Mouse (Mus musculus): ENCODE measurements around the gene Enam. TPM values are rescaled to one million over a fixed set of nuclear protein-coding genes. Genes with fewer than 3 reads are reported as not detected.
"Not testable (repeated sequence)": the region's sequence is repeated elsewhere in the genome, so short reads cannot be mapped to it uniquely, and the experiment has no call there.

The Enam gene
- polyA plus RNA-seq, 1 experiment from 2014 or later, result not detected

GRCm38 (mm10) chr5:88519232-88519631 lies 31.5 kb downstream of the Enam start:
- Histone ChIP-seq H3K4me3 (ENCODE audit: low read depth, low read length) (no peak overlapping the region), H3K4me2 (ENCODE audit: low read depth) (no peak overlapping the region), H3K27ac (ENCODE audit: low read depth, low read length) (no peak overlapping the region), H3K9me3 (ENCODE audit: control insufficient read depth, low read length) (no peaks in the 10 kb centered on the region), H3K27me3 (ENCODE audit: control insufficient read depth, insufficient read depth, low read length) (no peaks in the 10 kb centered on the region), H3K36me3 (ENCODE audit: control insufficient read depth, insufficient read depth, low read length) (no peaks in the 10 kb centered on the region), H3K4me1 (ENCODE audit: control insufficient read depth, insufficient read depth, low read length) (no peaks in the 10 kb centered on the region), H3K9ac (ENCODE audit: low read length) (no peak overlapping the region)
- DNase-seq (ENCODE audit: low spot score), result peak; percentile 14
- ATAC-seq (ENCODE audit: insufficient read depth, low FRiP score, low TSS enrichment), result no peak; the same call in 1 of the 2 replicates
- 9% methylated on average over 2 of the region's 2 CpGs for WGBS

- H3K36me3 ChIP-seq (ENCODE audit: control insufficient read depth, insufficient read depth, low read length), result no peaks in the 10 kb centered on the region
These were observed 39.9 kb downstream of the Enam start, which contains the start of gene Jchain for GRCm38 (mm10) chr5:88527657-88528056. TSS of gene Jchain (minus strand) at chr5:88527891.

GRCm38 (mm10) chr5:88530908-88531307 lies 43.1 kb downstream of the Enam start:
- no peaks in the 10 kb centered on the region for H3K36me3 ChIP-seq (ENCODE audit: control insufficient read depth, insufficient read depth, low read length)
- no peak overlapping the region for H3K4me3 ChIP-seq (ENCODE audit: low read depth, low read length)
- no peaks in the 10 kb centered on the region for H3K9me3 ChIP-seq (ENCODE audit: control insufficient read depth, low read length)
- no peak for DNase-seq (ENCODE audit: low spot score)
- ATAC-seq (ENCODE audit: insufficient read depth, low FRiP score, low TSS enrichment), result no peak
- no peak overlapping the region for H3K4me2 ChIP-seq (ENCODE audit: low read depth)
- no peak overlapping the region for H3K27ac ChIP-seq (ENCODE audit: low read depth, low read length)
- no peaks in the 10 kb centered on the region for H3K4me1 ChIP-seq (ENCODE audit: control insufficient read depth, insufficient read depth, low read length)
- WGBS, result 60% methylated on average over 1 of the region's 1 CpGs
- no peaks in the 10 kb centered on the region for H3K27me3 ChIP-seq (ENCODE audit: control insufficient read depth, insufficient read depth, low read length)
- no peak overlapping the region for H3K9ac ChIP-seq (ENCODE audit: low read length)

More at GRCm38 (mm10) chr5:88527657-88528056, 39.9 kb downstream of the Enam start, which contains the start of gene Jchain:
- H3K4me1 ChIP-seq (ENCODE audit: control insufficient read depth, insufficient read depth, low read length), result no peaks in the 10 kb centered on the region
- no peak within 1 kb of the TSS for H3K9ac ChIP-seq (ENCODE audit: low read length)
- DNase-seq (ENCODE audit: low spot score), result no peak
- H3K4me2 ChIP-seq (ENCODE audit: low read depth), result no peak within 1 kb of the TSS
- no peak within 1 kb of the TSS for H3K27ac ChIP-seq (ENCODE audit: low read depth, low read length)
- no peak for ATAC-seq (ENCODE audit: insufficient read depth, low FRiP score, low TSS enrichment)
- no peaks in the 10 kb centered on the region for H3K9me3 ChIP-seq (ENCODE audit: control insufficient read depth, low read length)
- H3K4me3 ChIP-seq (ENCODE audit: low read depth, low read length), result no peak within 1 kb of the TSS
- H3K27me3 ChIP-seq (ENCODE audit: control insufficient read depth, insufficient read depth, low read length), result no peaks in the 10 kb centered on the region
- 90% methylated on average over 3 of the region's 3 CpGs for WGBS

GRCm38 (mm10) chr5:88534697-88535096 lies 46.9 kb downstream of the Enam start:
- Histone ChIP-seq H3K9me3 (ENCODE audit: control insufficient read depth, low read length) (no peaks in the 10 kb centered on the region), H3K27me3 (ENCODE audit: control insufficient read depth, insufficient read depth, low read length) (no peaks in the 10 kb centered on the region), H3K9ac (ENCODE audit: low read length) (no peak overlapping the region), H3K4me1 (ENCODE audit: control insufficient read depth, insufficient read depth, low read length) (no peaks in the 10 kb centered on the region), H3K4me2 (ENCODE audit: low read depth) (no peak overlapping the region), H3K27ac (ENCODE audit: low read depth, low read length) (no peak overlapping the region), H3K4me3 (ENCODE audit: low read depth, low read length) (no peak overlapping the region), H3K36me3 (ENCODE audit: control insufficient read depth, insufficient read depth, low read length) (no peaks in the 10 kb centered on the region)
- ATAC-seq (ENCODE audit: insufficient read depth, low FRiP score, low TSS enrichment) (no peak), DNase-seq (ENCODE audit: low spot score) (no peak)
- WGBS, result 73% methylated on average over 3 of the region's 3 CpGs

GRCm38 (mm10) chr5:88540845-88541244 lies 53.1 kb downstream of the Enam start:
- H3K4me1 ChIP-seq (ENCODE audit: control insufficient read depth, insufficient read depth, low read length), result no peaks in the 10 kb centered on the region
- no peak overlapping the region for H3K9ac ChIP-seq (ENCODE audit: low read length)
- DNase-seq (ENCODE audit: low spot score) (no peak), ATAC-seq (ENCODE audit: insufficient read depth, low FRiP score, low TSS enrichment) (no peak)
- H3K27me3 ChIP-seq (ENCODE audit: control insufficient read depth, insufficient read depth, low read length), result no peaks in the 10 kb centered on the region
- H3K36me3 ChIP-seq (ENCODE audit: control insufficient read depth, insufficient read depth, low read length), result no peaks in the 10 kb centered on the region
- no peak overlapping the region for H3K4me3 ChIP-seq (ENCODE audit: low read depth, low read length)
- no peak overlapping the region for H3K4me2 ChIP-seq (ENCODE audit: low read depth)
- no peaks in the 10 kb centered on the region for H3K9me3 ChIP-seq (ENCODE audit: control insufficient read depth, low read length)
- no peak overlapping the region for H3K27ac ChIP-seq (ENCODE audit: low read depth, low read length)

GRCm38 (mm10) chr5:88542651-88543282 lies 55.0 kb downstream of the Enam start:
- no peaks in the 10 kb centered on the region for H3K27me3 ChIP-seq (ENCODE audit: control insufficient read depth, insufficient read depth, low read length)
- no peak overlapping the region for H3K27ac ChIP-seq (ENCODE audit: low read depth, low read length)
- H3K4me3 ChIP-seq (ENCODE audit: low read depth, low read length), result no peak overlapping the region
- 67% methylated on average over 5 of the region's 5 CpGs for WGBS
- no peaks in the 10 kb centered on the region for H3K36me3 ChIP-seq (ENCODE audit: control insufficient read depth, insufficient read depth, low read length)
- no peaks in the 10 kb centered on the region for H3K9me3 ChIP-seq (ENCODE audit: control insufficient read depth, low read length)
- no peaks in the 10 kb centered on the region for H3K4me1 ChIP-seq (ENCODE audit: control insufficient read depth, insufficient read depth, low read length)
- DNase-seq (ENCODE audit: low spot score), result peak; percentile 19
- H3K4me2 ChIP-seq (ENCODE audit: low read depth), result no peak overlapping the region
- no peak for ATAC-seq (ENCODE audit: insufficient read depth, low FRiP score, low TSS enrichment)
- H3K9ac ChIP-seq (ENCODE audit: low read length), result no peak overlapping the region

- H3K9ac ChIP-seq (ENCODE audit: low read length); DNase-seq (ENCODE audit: low spot score); H3K36me3 ChIP-seq (ENCODE audit: control insufficient read depth, insufficient read depth, low read length); ATAC-seq (ENCODE audit: insufficient read depth, low FRiP score, low TSS enrichment); H3K9me3 ChIP-seq (ENCODE audit: control insufficient read depth, low read length); H3K4me3 ChIP-seq (ENCODE audit: low read depth, low read length); H3K27ac ChIP-seq (ENCODE audit: low read depth, low read length); H3K4me2 ChIP-seq (ENCODE audit: low read depth); H3K27me3 ChIP-seq (ENCODE audit: control insufficient read depth, insufficient read depth, low read length); H3K4me1 ChIP-seq (ENCODE audit: control insufficient read depth, insufficient read depth, low read length): not testable (repeated sequence)
- 86% methylated on average over 1 of the region's 1 CpGs for WGBS
These were observed 56.6 kb downstream of the Enam start for GRCm38 (mm10) chr5:88544411-88544810.

- no peaks in the 10 kb centered on the region for H3K9me3 ChIP-seq (ENCODE audit: control insufficient read depth, low read length)
- no peak overlapping the region for H3K4me2 ChIP-seq (ENCODE audit: low read depth)
- H3K36me3 ChIP-seq (ENCODE audit: control insufficient read depth, insufficient read depth, low read length), result no peaks in the 10 kb centered on the region
- no peak overlapping the region for H3K4me3 ChIP-seq (ENCODE audit: low read depth, low read length)
- no peak overlapping the region for H3K27ac ChIP-seq (ENCODE audit: low read depth, low read length)
- DNase-seq (ENCODE audit: low spot score) (no peak), ATAC-seq (ENCODE audit: insufficient read depth, low FRiP score, low TSS enrichment) (no peak)
- H3K27me3 ChIP-seq (ENCODE audit: control insufficient read depth, insufficient read depth, low read length), result no peaks in the 10 kb centered on the region
- WGBS, result 93% methylated on average over 7 of the region's 7 CpGs
- no peaks in the 10 kb centered on the region for H3K4me1 ChIP-seq (ENCODE audit: control insufficient read depth, insufficient read depth, low read length)
- H3K9ac ChIP-seq (ENCODE audit: low read length), result no peak overlapping the region
These were observed 57.8 kb downstream of the Enam start for GRCm38 (mm10) chr5:88545536-88545935.

- Histone ChIP-seq H3K9me3 (ENCODE audit: control insufficient read depth, low read length) (no peaks in the 10 kb centered on the region), H3K4me2 (ENCODE audit: low read depth) (peak overlapping the region; percentile 54), H3K27me3 (ENCODE audit: control insufficient read depth, insufficient read depth, low read length) (no peaks in the 10 kb centered on the region), H3K27ac (ENCODE audit: low read depth, low read length) (peak overlapping the region; percentile 83), H3K9ac (ENCODE audit: low read length) (peak overlapping the region; percentile 72), H3K4me3 (ENCODE audit: low read depth, low read length) (peak overlapping the region; percentile 85), H3K36me3 (ENCODE audit: control insufficient read depth, insufficient read depth, low read length) (no peaks in the 10 kb centered on the region), H3K4me1 (ENCODE audit: control insufficient read depth, insufficient read depth, low read length) (peaks cover 10% of the 10 kb centered on the region; the same call in 1 of the 2 replicates)
- no peak for DNase-seq (ENCODE audit: low spot score)
- ATAC-seq (ENCODE audit: insufficient read depth, low FRiP score, low TSS enrichment), result peak; percentile 65
- 9% methylated on average over 29 of the region's 29 CpGs for WGBS
These were observed 65.7 kb downstream of the Enam start for GRCm38 (mm10) chr5:88553271-88554085.
